Mouse (Mus musculus): Measurements from ENCODE around the gene Cacna1a.

Gene Cacna1a

DNA sequence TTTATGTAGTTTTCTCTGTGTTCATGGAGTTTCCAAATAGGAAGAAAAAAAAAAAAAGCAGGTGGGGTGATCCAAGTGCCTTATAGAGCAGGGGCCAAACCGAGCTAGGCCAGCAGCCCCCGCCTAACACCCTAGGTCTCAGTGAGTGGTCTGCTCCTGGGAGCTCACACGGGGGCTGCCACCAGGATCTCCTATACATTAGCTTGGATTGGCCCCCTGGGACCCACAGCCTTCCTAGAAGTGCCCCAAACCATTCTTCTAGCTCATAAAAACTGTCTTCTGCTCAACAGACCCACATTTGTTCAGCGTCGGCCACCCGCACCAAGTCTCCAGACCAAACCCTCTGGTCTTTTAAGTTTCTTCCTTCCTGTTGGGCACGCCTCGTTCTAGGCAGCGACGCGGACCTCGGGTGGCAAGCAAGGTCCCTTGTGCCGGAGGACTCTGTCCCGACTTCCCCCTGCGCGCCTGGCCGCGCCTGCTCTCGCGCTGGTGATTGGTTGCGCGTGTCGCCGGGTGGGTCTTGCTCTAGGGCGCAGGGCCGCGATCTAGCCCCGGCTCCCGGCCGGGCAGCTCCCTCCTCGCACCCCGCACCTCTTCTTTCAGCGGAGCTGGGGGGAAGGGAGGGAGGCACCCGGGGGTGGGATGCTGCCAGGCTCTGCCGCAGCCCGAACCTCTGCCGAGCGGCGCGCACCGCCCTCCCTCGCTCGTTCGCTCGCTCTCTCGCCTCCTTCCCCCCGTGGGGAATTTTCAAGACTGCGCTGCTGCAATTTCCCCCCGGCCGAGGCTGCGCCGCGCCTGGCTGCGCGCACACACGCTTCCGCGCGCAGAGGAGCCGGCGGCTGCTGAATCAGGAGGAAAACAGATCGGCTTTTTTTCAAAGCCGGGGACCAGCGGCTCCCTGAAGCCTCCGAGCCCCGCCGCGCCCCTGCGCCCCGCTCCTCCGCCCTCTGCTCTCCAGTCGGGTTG, 25.9 kb downstream of the Cacna1a start:
- DNase-seq (ENCODE audit: low read depth in 1 of 2, low spot score in 2 of 2): no peak

- DNase-seq (ENCODE audit: low read depth in 1 of 2, low spot score in 2 of 2): no peak
Observed at GRCm38 (mm10) chr8:84414918-84415317, 26.7 kb downstream of the Cacna1a start.

- no peak for DNase-seq (ENCODE audit: low read depth in 1 of 2, low spot score in 2 of 2)
Observed at GRCm38 (mm10) chr8:84415378-84415898, 27.2 kb downstream of the Cacna1a start.

- no peak for DNase-seq (ENCODE audit: low read depth in 1 of 2, low spot score in 2 of 2)
Observed at GRCm38 (mm10) chr8:84416041-84416440, 27.8 kb downstream of the Cacna1a start.

- no peak for DNase-seq (ENCODE audit: low read depth in 1 of 2, low spot score in 2 of 2)
Observed at GRCm38 (mm10) chr8:84416915-84417314, 28.7 kb downstream of the Cacna1a start.

DNA sequence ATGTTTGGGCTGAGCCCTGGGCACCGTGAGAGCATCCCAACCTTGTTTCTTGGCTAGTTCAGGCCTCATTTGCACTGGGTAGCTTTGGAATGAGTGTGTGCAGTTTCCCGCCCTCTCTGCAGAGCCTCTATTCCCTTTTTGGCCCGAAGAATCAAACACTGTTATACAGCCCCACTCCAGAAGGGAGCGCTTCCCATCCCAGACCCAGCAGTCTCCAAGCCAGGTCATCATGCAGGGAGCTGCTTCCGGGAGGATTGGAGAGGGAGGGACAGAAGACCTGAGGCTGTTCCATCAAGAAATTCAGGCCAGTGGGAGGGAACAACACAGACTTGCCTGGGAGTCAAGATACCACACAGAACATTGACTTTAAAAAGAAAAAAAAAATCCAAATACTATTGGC, 29.6 kb downstream of the Cacna1a start:
- DNase-seq (ENCODE audit: low read depth in 1 of 2, low spot score in 2 of 2): no peak

GRCm38 (mm10) chr8:84424426-84424825, 36.2 kb downstream of the Cacna1a start:
- no peak for DNase-seq (ENCODE audit: low read depth in 1 of 2, low spot score in 2 of 2)

DNA sequence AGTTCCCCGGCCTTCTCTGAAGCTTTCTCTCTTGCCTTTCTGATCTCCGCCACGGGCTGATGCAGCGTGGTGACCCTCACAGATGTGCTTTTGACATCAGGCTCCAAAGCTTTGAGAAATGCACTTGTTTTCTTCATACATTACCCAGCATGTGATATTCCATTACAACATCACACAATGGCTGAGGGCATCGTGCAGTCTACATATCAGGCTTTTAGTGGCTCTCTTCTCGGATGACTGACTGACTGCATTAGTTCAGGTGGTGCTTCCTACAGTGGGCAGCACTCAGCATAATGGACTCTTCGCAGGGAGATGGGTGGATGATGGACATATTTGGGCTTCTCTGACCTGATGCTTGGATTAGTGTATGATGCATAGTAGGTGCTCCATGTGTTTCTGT, 37.8 kb downstream of the Cacna1a start:
- no peak for DNase-seq (ENCODE audit: low read depth in 1 of 2, low spot score in 2 of 2)

DNA sequence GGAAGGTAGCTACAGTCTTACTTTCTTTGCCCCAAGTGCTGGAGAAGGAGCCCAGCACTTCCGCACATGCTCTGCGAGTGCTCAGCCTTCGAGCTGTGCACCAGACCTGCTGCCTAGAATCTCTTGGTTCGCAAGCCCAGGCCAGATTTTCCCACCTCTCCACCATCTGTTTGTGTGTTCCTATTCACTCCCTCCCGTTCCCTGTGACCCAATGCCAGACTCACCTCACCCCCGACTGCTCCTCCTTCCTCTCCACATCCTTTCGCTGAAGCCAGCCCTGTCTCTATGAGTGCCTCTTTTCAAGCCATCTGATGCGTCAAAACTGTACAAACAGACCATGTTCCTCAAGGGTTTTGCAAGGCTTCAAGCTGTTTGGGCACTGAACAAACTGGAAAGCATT, 38.3 kb downstream of the Cacna1a start:
- no peak for DNase-seq (ENCODE audit: low read depth in 1 of 2, low spot score in 2 of 2)

- DNase-seq (ENCODE audit: low read depth in 1 of 2, low spot score in 2 of 2): no peak
Observed at GRCm38 (mm10) chr8:84428034-84428433, 39.8 kb downstream of the Cacna1a start.

DNA sequence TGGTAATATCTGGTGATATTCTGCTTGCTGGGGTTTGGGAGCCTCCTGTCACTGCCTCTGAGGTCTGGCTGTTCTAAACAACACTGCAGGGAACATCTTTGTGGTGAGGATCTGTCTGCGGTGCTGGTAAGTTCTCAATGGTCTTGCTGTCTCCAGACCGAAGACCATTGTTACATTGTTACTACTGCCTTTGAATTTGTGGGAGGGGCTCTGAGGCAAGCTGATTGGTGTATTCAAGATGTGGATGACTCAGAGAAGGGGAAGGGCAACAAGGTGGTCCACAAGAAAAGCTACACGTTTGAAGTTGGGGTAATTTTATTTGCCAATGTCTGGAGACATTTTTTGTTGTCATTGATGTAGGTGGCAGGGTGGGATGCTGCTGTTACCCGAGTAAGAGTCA, 40.8 kb downstream of the Cacna1a start:
- DNase-seq (ENCODE audit: low read depth in 1 of 2, low spot score in 2 of 2): no peak

DNA sequence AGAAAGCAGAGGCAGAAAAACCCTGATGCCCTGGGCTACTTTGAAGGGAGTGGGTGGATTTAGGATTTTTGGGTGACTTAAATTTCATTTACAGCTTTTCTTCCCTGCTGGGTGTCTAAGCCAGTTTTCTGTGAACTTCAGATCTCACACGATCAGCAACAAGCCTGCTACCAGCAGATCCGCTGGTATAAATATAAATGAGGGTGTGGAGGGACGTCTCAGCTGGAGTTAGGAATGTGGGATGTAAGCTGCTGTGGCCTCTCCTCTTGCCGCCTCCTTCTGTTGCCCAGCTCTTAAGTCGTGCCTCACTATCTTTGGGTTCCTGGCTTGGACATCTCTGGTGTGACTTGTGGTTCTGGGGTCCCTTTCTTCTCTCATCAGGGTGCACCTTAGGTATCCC, 41.3 kb downstream of the Cacna1a start:
- no peak for DNase-seq (ENCODE audit: low read depth in 1 of 2, low spot score in 2 of 2)

DNA sequence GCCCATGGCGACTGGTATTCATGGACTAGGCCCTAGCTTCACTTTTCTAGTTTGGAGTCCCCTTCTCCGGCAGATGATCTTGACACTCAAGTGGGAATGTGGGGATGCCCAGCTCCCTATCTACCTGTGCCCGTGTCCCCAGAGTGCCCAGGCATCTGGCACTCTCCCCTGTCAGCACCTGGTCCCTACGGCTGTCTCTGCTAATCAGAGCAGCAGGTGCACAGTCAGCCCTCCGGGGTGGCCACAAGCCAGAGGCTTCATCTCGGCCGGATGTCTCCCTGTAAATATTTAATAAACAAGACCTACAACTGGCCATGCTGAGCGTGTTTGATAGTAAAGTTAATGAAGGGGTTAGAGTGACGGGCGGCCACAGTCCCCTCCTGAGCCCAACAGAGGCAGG, 47.1 kb downstream of the Cacna1a start:
- no peak for DNase-seq (ENCODE audit: low read depth in 1 of 2, low spot score in 2 of 2)

- no peak for DNase-seq (ENCODE audit: low read depth in 1 of 2, low spot score in 2 of 2)
Observed at GRCm38 (mm10) chr8:84439813-84440212, 51.6 kb downstream of the Cacna1a start.

- DNase-seq (ENCODE audit: low read depth in 1 of 2, low spot score in 2 of 2): no peak
Observed at GRCm38 (mm10) chr8:84442043-84442442, 53.8 kb downstream of the Cacna1a start.

DNA sequence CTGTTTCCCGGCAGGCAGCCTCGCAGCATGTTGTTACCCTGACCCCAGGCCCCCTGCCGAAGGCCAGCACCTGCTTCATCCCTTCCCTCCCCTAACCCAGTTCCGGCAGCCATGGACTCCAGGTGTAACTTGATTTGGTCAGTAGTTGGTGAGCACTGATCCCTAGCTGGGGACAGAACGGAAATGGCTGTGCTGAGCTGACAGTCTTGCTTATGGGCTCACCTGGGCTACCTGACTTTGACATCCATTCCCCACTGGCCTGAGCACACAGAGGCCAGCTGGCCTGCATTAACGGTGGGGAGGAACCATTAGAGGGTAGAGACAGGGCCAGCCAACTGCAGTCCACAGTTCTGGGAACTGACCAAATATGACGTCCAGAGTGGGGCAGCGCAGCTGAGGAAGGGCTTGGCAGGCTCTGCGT, 58.3 kb downstream of the Cacna1a start:
- no peak for DNase-seq (ENCODE audit: low read depth in 1 of 2, low spot score in 2 of 2)

DNA sequence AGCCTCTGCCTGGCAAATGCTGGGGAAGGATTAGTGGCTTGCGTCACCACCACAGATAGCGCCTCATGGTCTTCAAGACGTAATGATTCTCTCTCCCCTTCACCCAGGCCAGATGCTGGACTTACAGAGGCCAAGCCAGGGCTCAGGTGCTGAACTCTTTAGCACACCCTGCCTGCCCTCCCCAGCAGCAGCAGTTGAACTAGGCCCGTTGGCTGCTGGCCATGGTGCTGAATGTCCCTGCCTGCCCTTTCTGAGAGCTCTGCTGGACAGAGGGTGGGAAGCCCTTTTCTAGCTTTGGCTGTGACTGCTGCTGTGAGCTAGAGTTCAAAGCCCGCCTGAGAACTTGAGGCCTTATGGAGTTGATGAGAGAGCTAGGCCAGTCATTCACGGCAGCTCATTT, 66.3 kb downstream of the Cacna1a start:
- DNase-seq (ENCODE audit: low read depth in 1 of 2, low spot score in 2 of 2): no peak

DNA sequence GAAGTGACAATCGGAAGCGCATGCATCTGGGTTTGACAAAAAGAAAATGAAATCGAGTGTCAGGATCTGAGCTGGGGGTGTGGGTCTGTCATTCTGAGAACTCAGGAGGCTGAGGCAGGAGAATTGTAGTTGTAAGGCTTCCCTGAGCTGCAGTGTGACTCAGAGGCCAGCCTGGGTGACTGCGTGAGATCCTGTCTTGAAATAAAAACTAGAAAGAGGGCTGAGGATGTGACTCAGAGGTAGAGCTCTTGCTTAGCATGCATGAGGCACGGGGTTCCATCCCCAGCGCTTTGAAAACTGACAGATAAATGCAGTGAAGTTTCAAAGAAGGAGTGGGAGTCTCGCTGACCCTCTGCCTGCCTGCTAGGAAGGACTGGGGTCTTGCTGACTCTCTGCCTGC, 70.6 kb downstream of the Cacna1a start:
- DNase-seq (ENCODE audit: low read depth in 1 of 2, low spot score in 2 of 2): no peak

- DNase-seq (ENCODE audit: low read depth in 1 of 2, low spot score in 2 of 2): no peak
Observed at GRCm38 (mm10) chr8:84459276-84459675, 71.0 kb downstream of the Cacna1a start.

DNA sequence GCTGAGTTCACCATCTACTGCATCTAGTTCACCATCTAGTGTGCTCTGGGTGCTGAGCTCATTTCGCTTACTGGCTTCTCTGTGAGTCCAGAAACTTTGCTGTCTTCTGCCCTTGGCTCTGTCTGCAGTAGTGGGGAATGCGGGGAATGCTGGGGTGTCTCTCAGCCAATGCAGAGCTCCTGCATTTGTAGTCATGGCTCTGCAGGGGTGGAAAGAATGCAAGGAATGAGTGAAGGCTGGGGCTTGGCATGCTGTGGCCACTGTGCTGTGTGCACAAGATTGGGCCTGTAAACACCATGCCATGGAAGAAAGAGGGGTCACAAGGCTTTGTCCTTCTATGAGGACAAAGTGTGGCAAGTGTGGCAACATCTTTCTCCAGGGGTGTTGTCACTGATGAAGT, 72.5 kb downstream of the Cacna1a start:
- DNase-seq (ENCODE audit: low read depth in 1 of 2, low spot score in 2 of 2): no peak

DNA sequence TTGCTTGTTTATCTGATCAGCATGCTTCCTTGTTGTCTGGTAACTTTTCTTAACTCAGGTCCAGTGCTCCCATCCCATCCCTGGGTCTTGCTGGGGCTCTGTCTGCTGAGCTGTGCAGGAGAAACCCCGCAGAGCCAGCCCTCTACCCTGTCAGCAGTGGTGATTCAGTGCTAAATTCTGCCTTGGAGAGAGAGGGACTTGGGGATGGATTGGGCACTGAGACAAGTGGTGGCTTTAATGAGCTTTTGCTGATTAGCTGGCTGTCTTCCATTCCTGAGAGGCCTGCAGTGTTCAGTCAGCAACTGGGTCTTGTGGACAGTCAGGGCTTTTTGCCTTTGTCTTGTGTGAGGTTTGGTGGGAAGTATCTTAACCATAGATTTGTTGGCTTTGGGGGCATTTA, 78.7 kb downstream of the Cacna1a start:
- no peak for DNase-seq (ENCODE audit: low read depth in 1 of 2, low spot score in 2 of 2)

DNA sequence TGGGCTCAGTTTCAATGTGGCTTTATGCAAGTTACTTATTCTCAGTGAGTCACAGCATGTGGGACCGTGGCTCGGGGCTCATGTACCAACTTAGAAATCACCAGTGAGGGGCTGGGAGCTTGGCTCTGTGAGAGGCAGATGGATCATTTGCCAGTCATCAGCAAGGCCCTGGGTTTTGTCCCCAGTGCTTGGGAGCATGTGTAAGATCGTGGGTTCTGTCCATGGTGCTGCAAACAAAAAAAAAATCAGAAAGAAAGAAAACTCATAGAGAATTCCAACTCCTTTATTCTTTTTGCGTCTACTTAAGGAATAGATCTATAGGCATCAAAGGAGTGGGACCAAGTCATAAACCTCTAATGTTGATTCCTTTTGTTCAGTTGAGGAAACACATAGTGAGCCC, 80.8 kb downstream of the Cacna1a start:
- no peak for DNase-seq (ENCODE audit: low read depth in 1 of 2, low spot score in 2 of 2)
